Mouse (Mus musculus) forebrain, embryonic 12.5 days (tissue): Measurements from ENCODE around the gene Dock3. TPM values are rescaled to one million over a fixed set of nuclear protein-coding genes. Genes with fewer than 3 reads are reported as not detected.
"Not testable (repeated sequence)": the region's sequence is repeated elsewhere in the genome, so short reads cannot be mapped to it uniquely, and the experiment has no call there.

ENCODE experiments used
- ATAC-seq: fragments of 200-750 bp; cut with Nextera tagmentation; 2 replicates; pipeline ENCODE4 v1.8.0; 2017; ENCODE audit warnings: moderate TSS enrichment; ENCODE audit not compliant: low FRiP score
- H3K27ac ChIP-seq: fragments of 300-500 bp; sonication (generic); 2 replicates; pipeline ENCODE4 v1.5.1; 2016; ENCODE audit warnings: mild to moderate bottlenecking
- H3K27me3 ChIP-seq: fragments of 300-500 bp; sonication (generic); 2 replicates; pipeline ENCODE4 v1.6.1; 2016; ENCODE audit warnings: mild to moderate bottlenecking
- H3K36me3 ChIP-seq: fragments of 300-500 bp; sonication (generic); replicated peaks from 2 replicates; pipeline ENCODE4 v1.6.1; 2016; ENCODE audit warnings: mild to moderate bottlenecking
- H3K4me1 ChIP-seq: fragments of 300-500 bp; sonication (generic); 2 replicates; pipeline ENCODE4 v1.6.1; 2016
- H3K4me2 ChIP-seq: fragments of 300-500 bp; sonication (generic); 2 replicates; pipeline ENCODE4 v1.6.1; 2016; ENCODE audit warnings: mild to moderate bottlenecking, moderate library complexity
- H3K4me3 ChIP-seq: fragments of 300-500 bp; sonication (generic); replicated peaks from 2 replicates; pipeline ENCODE4 v1.5.1; 2016; ENCODE audit warnings: mild to moderate bottlenecking
- H3K9ac ChIP-seq: fragments of 300-500 bp; sonication (generic); 2 replicates; pipeline ENCODE4 v1.6.1; 2016; ENCODE audit warnings: mild to moderate bottlenecking
- H3K9me3 ChIP-seq: fragments of 300-500 bp; sonication (generic); 2 replicates; pipeline ENCODE4 v1.6.1; 2016
- WGBS: fragments of 180-500 bp; shearing (Covaris S2); methylation state at CpG from one replicate; pipeline ENCODE4 v1.1.7; 2016; 5-methylcytosine and 5-hydroxymethylcytosine counted together
- polyA plus RNA-seq: library from polyadenylated mRNA; unstranded; fragments of >200 nt; fragmentation: Nextera tagmentation; extraction: Ambion mirVana; gene quantifications from 2 replicates; pipeline ENCODE4 v1.2.1, GENCODE M21; 2016

Dock3 gene
- polyA plus RNA-seq, 1 experiment from 2014 or later: 13.8 TPM

DNA sequence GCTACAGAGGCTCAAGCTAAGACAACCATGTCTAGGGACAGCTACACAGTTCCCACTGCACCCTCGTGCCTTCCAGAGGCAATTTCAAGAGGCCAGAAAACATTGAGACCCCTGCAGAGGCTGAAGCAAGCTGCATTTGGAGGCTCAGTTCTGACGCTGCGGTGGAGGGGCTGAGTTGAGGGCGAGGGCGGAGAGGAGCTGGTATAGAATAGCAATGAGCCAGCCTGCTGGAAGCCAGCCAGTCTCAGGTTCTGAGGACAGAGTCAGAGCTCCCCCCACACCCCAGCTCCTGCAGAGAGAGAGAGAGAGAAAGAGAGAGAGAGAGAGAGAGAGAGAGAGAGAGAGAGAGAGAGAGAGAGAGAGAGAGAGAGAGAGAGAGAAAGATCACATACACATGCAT, 20.5 kb upstream of the Dock3 start:
- Histone ChIP-seq H3K27me3 (0 out of 2 replicates have a peak, but pooled peaks cover 3% of the 10 kb centered on the region), H3K4me3 (no peak overlapping the region), H3K27ac (peak overlapping the region; percentile 74; the same call in 1 of the 2 replicates), H3K9me3 (no peaks in the 10 kb centered on the region), H3K36me3 (no peaks in the 10 kb centered on the region), H3K4me2 (peak overlapping the region; percentile 32), H3K9ac (peak overlapping the region; percentile 38; the same call in 1 of the 2 replicates), H3K4me1 (peaks cover 32% of the 10 kb centered on the region)
- whole genome bisulfite sequencing: 14% methylated on average over 5 of the region's 5 CpGs
- ATAC-seq: peak; percentile 78

DNA sequence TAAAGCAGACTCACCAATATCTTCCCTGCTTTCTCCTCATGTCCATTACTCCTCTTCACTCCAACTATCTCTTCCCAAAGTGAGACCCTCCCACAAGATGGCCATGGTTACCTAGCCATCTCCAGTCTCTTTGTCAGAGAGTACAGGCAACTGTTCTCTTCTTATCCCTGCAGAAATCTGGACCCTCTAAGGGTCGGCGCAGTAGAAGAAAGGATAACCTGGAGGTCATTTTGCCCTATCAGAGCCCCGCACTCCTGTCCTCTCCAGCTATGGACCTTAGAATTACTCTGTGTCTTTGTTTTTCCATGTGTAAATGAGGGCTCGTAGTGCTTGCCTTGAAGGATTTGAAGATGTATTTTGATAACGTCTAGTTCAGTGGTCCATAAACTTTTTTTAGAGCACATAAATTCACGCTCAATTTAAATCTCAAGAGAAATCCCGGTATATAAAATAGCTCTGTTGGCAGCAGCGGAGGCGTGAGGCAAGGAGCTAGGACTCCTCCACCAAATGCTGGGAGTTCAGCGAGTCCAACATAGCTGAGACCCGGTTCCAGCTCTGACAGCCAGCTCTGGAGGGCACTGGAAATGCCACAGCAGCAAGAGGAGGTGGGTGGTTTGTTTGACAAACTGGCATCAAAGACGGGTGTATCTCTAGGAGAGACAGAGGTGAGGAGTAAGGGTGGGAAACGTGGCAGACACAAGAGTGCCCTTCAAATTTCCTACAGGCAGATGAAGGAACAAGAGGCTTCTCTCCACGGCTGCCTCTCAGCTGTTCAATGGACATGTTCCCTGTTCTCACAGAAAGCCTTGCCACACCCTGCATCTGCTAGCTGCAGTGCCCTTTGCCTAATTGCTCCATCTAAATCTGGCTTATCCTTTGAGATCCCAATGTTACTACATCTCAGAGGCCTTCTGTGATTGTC, 19.0 kb upstream of the Dock3 start:
- no peak overlapping the region for H3K9ac ChIP-seq
- H3K27ac ChIP-seq: no peak overlapping the region
- H3K4me1 ChIP-seq: peaks cover 25% of the 10 kb centered on the region
- 85% methylated on average over 14 of the region's 14 CpGs for WGBS
- ATAC-seq: no peak
- no peak overlapping the region for H3K4me3 ChIP-seq
- H3K4me2 ChIP-seq: no peak overlapping the region
- no peaks in the 10 kb centered on the region for H3K36me3 ChIP-seq
- no peaks in the 10 kb centered on the region for H3K9me3 ChIP-seq
- H3K27me3 ChIP-seq: 0 out of 2 replicates have a peak, but pooled peaks cover 3% of the 10 kb centered on the region

DNA sequence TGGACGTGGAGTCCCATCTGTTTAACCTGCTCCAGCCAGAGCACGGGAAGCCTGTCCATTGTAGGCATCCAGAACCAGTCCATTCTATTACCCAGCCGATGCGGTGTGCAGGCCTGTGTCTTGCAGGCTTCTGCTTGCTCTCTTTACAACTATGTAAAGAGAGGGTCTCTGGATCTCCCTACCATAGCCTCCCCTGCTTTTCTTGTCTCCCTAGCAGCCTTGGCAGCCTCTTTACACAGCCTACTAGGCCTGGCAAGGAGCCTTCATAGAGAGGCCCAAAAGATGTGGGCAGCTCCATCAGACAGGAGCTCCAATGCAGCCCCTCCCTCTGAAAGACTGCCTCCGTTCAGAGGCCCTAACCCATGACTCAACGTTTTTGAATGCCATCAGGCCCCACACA, 17.4 kb upstream of the Dock3 start:
- no peaks in the 10 kb centered on the region for H3K9me3 ChIP-seq
- H3K9ac ChIP-seq: no peak overlapping the region
- H3K4me1 ChIP-seq: peaks cover 13% of the 10 kb centered on the region
- H3K27me3 ChIP-seq: 0 out of 2 replicates have a peak, but pooled peaks cover 3% of the 10 kb centered on the region
- no peak for ATAC-seq
- H3K4me2 ChIP-seq: no peak overlapping the region
- no peaks in the 10 kb centered on the region for H3K36me3 ChIP-seq
- H3K4me3 ChIP-seq: no peak overlapping the region
- WGBS: 79% methylated on average over 6 of the region's 6 CpGs
- H3K27ac ChIP-seq: no peak overlapping the region

DNA sequence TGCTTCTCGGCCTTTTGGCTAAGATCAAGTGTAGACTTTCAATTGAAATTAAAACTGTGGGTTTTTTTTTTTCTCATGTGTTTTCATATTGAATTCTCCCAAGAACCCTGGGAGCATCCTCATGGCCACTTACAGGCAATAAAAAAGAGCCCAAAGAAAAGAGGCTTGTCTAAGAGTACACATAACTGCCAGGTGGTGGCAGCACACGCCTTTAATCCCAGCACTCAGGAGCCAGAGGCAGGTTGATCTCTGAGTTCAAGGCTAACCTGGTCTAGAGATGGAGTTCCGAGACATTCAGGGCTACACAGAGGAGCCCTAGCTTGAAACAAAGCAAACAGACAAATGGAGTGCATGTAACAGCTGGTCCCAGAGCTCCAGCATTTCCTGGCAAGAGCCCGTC, 14.5 kb upstream of the Dock3 start:
- 0 out of 2 replicates have a peak, but pooled peaks cover 3% of the 10 kb centered on the region for H3K27me3 ChIP-seq
- no peaks in the 10 kb centered on the region for H3K4me1 ChIP-seq
- H3K27ac ChIP-seq: no peak overlapping the region
- H3K4me3 ChIP-seq: no peak overlapping the region
- ATAC-seq: no peak
- no peaks in the 10 kb centered on the region for H3K9me3 ChIP-seq
- WGBS: 73% methylated on average over 4 of the region's 4 CpGs
- no peak overlapping the region for H3K9ac ChIP-seq
- H3K36me3 ChIP-seq: no peaks in the 10 kb centered on the region
- H3K4me2 ChIP-seq: no peak overlapping the region

DNA sequence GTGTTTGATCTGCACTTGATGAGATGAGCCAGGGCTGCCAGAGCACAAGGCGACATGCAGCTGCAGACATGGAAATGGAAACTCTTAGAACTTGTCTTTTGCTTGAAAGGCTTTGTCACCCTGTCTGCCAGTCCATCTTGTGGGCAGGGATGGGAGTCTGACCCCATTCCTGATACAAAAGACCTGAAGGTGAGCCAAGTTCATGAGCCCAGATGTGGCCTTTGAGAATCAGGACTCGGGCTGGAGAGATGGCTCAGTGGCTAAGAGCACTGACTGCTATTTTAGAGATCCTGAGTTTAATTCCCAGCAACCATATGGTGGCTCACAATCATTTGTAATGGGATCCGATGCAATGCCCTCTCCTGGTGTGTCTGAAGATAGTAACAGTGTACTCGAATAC, 13.6 kb upstream of the Dock3 start:
- Histone ChIP-seq H3K4me2 (no peak overlapping the region), H3K9me3 (no peaks in the 10 kb centered on the region), H3K4me3 (no peak overlapping the region), H3K4me1 (no peaks in the 10 kb centered on the region), H3K27me3 (0 out of 2 replicates have a peak, but pooled peaks cover 3% of the 10 kb centered on the region), H3K36me3 (no peaks in the 10 kb centered on the region), H3K9ac (no peak overlapping the region), H3K27ac (no peak overlapping the region)
- no peak for ATAC-seq
- 92% methylated on average over 4 of the region's 4 CpGs for WGBS

DNA sequence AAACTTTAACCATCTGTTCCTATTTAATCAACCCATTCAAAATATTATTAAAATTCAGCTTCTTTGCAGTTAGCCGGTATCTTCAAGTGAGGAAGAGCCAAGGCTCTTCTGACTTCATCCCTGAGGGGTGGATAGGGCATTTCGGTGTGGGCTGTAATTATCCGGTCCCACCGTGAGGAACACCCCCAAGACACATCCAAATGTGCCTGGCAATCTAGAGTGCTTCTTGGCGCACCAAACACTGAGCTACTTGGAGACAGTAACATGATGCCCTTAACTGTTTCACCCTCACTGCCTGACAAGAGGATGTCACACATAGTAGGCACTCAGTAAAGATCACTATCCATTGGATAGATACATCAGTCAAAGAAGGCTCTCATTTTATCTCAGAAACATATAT, 4.4 kb upstream of the Dock3 start:
- no peaks in the 10 kb centered on the region for H3K36me3 ChIP-seq
- H3K4me2 ChIP-seq: no peak overlapping the region
- peaks cover 67% of the 10 kb centered on the region for H3K27me3 ChIP-seq
- H3K9me3 ChIP-seq: no peaks in the 10 kb centered on the region
- no peak overlapping the region for H3K9ac ChIP-seq
- 81% methylated on average over 5 of the region's 5 CpGs for WGBS
- H3K27ac ChIP-seq: no peak overlapping the region
- 0 out of 2 replicates have a peak, but pooled peaks cover 5% of the 10 kb centered on the region for H3K4me1 ChIP-seq
- H3K4me3 ChIP-seq: no peak overlapping the region
- ATAC-seq: no peak

DNA sequence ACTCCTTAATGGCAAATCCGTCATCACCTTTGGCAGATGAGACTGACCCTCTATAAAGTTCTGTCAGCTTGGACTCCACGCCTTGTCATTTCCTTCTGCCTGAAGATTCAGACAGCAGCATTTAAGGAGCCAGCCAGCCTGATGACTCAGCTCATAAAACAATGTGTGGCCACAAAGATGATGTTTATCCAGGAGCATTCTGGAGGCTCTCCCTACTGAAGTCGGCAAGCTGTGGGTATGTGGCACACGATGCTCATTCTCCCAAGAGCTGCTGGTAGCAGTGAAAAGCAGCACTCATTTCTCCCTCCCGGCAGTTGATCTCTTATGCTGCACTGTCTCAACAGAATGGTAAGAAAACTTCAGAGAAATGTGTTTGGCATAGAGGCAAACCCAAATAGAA, 3.6 kb upstream of the Dock3 start:
- Histone ChIP-seq H3K4me1 (0 out of 2 replicates have a peak, but pooled peaks cover 5% of the 10 kb centered on the region), H3K27me3 (peaks cover 67% of the 10 kb centered on the region), H3K27ac (no peak overlapping the region), H3K36me3 (no peaks in the 10 kb centered on the region), H3K4me3 (no peak overlapping the region), H3K4me2 (no peak overlapping the region), H3K9ac (no peak overlapping the region), H3K9me3 (no peaks in the 10 kb centered on the region)
- 73% methylated on average over 5 of the region's 5 CpGs for WGBS
- ATAC-seq: no peak

DNA sequence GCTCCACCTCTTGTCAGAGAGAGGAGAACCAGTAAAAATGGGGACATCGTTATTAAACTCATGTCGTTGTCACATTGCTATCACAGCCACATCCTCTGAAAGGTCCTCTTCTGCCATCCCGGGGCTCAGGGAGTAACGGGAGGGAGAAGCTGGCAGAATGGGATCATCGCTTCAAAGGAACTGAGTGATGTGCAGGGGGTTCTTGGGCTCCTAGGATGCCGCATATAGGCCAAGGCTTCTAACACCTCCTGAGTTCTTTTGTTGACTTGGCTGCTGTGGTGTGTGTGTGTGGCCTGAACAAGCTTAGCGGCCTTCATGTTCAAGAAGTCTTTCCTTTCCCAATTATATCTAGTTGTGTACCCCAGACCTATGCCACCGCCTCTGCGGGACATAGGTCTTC, 431 bp upstream of the Dock3 start:
- peaks cover 48% of the 10 kb centered on the region for H3K27me3 ChIP-seq
- H3K4me2 ChIP-seq: peak overlapping the region; percentile 93
- ATAC-seq: peak; percentile 24

DNA sequence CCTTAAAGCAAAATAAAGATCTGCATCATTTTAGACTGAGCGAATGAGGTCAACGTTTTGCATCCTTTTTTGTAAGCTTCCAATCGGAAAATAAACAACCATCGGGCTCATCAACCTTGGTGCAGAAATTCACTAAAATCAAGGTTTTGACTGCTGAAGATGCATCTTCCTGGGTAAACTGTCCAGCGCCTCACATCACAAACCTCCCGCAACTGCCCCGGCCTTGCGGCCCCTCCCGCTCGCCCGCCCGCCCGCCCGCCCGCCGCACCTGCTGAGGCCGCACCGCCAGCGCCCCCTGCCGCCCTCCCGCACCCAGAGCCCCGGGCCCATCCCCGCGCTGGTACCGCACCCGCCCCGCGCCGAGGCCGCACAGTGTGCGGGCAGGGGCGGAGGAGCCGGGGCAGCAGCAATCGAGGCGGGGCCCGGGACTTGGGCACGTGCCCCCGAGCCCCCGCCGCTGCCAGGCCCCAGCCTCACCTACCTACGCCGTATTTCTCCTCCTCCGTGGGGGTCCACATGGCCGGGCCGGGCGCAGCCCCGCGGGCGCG, 644 bp downstream of the Dock3 start:
- Histone ChIP-seq H3K9me3 (no peaks in the 10 kb centered on the region), H3K9ac (peak overlapping the region; percentile 96), H3K27me3 (peaks cover 45% of the 10 kb centered on the region), H3K4me1 (peaks cover 7% of the 10 kb centered on the region; the same call in 1 of the 2 replicates), H3K4me2 (peak overlapping the region; percentile 93), H3K4me3 (peak overlapping the region; percentile 93), H3K36me3 (no peaks in the 10 kb centered on the region), H3K27ac (peak overlapping the region; percentile 93)
- peak; percentile 87 for ATAC-seq
- under 1% methylated on average over 40 of the region's 50 CpGs for WGBS

More for the DNA sequence above, 431 bp upstream of the Dock3 start:
- no peaks in the 10 kb centered on the region for H3K9me3 ChIP-seq
- H3K9ac ChIP-seq: peak overlapping the region; percentile 96
- H3K4me1 ChIP-seq: peaks cover 7% of the 10 kb centered on the region; the same call in 1 of the 2 replicates
- WGBS: 25% methylated on average over 9 of the region's 9 CpGs
- H3K36me3 ChIP-seq: no peaks in the 10 kb centered on the region
- H3K27ac ChIP-seq: peak overlapping the region; percentile 93
- H3K4me3 ChIP-seq: peak overlapping the region; percentile 93

DNA sequence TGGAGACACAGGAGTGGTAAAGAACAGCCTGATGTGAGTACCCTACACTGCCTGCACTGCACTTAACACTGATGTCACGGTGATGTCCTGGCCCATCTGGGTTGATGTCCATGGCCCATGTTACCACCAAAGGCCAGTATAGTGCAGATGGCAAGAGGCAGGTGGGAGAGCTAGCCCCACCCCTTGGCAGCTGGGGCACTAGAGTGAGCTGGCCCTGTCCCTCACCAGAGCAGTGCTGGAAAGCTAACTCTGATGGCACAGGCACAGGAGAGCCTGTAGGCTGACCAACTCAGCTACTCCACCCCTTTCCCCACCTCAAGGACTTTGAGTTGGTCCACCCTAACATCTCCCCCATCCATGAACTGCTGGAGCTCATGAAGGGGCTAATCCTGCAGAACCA, 7.1 kb downstream of the Dock3 start:
- Histone ChIP-seq H3K9me3 (no peaks in the 10 kb centered on the region), H3K9ac (no peak overlapping the region), H3K27ac (no peak overlapping the region), H3K4me3 (no peak overlapping the region), H3K4me1 (no peaks in the 10 kb centered on the region), H3K36me3 (no peaks in the 10 kb centered on the region), H3K4me2 (no peak overlapping the region), H3K27me3 (no peaks in the 10 kb centered on the region)
- ATAC-seq: no peak
- 87% methylated on average over 1 of the region's 1 CpGs for WGBS

DNA sequence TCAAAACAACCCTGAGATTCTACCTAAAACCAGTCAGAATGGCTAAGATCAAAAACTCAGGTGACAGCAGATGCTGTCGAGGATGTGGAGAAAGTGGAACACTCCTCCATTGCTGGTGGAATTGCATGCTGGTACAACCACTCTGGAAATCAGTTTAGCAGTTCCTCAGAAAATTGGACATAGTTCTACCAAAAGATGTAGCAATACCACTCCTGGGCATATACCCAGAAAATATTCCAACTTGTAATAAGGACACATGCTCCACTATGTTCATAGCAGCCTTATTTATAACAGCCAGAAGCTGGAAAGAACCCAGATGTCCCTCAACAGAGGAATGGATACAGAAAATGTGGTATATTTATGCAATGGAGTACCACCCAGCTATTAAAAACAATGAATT, 56.9 kb downstream of the Dock3 start:
- H3K27ac ChIP-seq, H3K4me2 ChIP-seq, H3K4me1 ChIP-seq, H3K4me3 ChIP-seq, H3K36me3 ChIP-seq, ATAC-seq, H3K9me3 ChIP-seq, H3K27me3 ChIP-seq, H3K9ac ChIP-seq: not testable (repeated sequence)
- WGBS: 88% methylated on average over 1 of the region's 1 CpGs

DNA sequence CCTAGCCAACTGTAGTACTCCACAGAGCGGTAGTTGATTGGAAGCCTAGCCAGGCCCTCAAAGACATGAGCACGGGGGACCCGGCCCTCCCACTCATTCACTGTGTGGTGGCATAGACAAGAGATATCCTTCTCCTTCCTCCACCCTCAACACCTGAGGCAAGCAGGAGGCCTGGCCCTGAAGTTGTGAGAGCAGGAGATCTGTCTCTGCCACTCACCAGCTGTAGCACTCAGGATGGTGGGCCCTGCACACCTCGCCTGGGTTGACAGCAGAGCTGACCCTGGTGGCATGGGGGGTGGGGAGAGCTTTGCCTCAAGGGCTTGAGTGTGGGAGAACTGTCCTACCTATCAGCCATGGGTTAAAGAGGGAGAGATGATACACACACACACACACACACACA, 65.9 kb downstream of the Dock3 start:
- Histone ChIP-seq H3K36me3 (no peaks in the 10 kb centered on the region), H3K9me3 (no peaks in the 10 kb centered on the region), H3K4me3 (no peak overlapping the region), H3K4me2 (no peak overlapping the region), H3K4me1 (no peaks in the 10 kb centered on the region), H3K27me3 (no peaks in the 10 kb centered on the region), H3K27ac (no peak overlapping the region), H3K9ac (no peak overlapping the region)
- WGBS: 85% methylated on average over 4 of the region's 4 CpGs
- ATAC-seq: no peak
